Mouse (Mus musculus) liver, adult 2 months (tissue): ENCODE measurements at regions not wholly inside any gene's neighbourhood (a gene's known extent, or its start where the extent isn't known, plus 50 kb on each side); places are given as distances from the start of the nearest gene placed in this dataset.

Experiments
- CTCF ChIP-seq: fragments of 200-500 bp; IDR thresholded peaks from 2 replicates; pipeline ENCODE4 v1.5.1; 2011; ENCODE audit warnings: low read depth, low read length, control low read depth
- POLR2A ChIP-seq: fragments of 200-500 bp; IDR thresholded peaks from 2 replicates; pipeline ENCODE4 v1.6.1; 2011; ENCODE audit warnings: low read length, control low read depth; ENCODE audit not compliant: insufficient read depth; ENCODE audit errors: extremely low read depth

DNA sequence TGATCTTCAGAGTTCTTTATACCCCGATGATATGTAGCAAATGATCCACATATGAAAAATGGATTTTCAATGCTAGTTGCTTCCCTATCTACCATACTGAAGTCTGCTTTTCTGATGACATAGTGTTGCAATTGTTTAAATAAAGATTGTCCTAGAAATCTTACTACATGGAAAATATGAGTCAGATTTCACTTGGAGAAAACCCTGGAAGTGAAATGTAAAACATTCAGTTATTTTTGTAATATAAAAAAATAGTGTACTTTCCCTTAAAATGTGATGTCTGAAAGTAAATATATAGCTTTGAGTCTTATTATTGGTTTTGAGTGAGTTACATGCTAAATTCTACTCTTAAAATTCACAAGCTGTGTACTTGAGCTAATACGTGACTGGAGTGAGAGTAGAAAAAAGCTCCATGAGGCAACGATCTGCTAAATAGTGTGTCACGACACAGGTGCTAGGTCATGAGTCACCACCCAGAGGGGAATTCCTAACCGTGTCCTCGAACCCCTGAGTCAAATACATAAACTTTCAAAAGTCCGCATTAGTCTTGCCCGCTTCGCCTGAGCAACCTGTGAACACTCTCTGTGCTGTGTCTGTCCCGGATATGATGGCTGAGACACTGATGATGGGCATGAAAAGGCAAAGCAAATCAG is 430.5 kb downstream of the Hsfy2 start:
- TF ChIP-seq CTCF (no peak), POLR2A (no peak)
